In the genomic region with DNA sequence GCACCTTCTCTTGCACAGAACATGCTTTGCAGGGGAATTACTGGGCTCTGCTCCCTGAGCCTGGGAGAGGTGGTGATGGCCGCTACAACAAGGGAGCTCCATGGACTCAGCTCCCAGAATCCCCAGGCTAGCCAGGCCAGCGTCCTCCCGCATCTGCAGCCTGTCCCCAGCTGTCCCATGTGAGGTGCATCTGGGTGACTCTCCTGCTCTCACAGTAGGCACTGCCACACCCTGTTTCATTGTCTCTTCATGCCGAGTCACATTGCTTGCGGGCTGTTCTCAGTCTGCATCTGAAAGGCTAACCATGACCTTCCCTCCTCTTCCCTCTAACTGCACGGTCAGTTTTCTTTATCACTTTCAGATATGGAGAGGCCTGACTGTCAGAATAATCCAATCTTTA, we compare ENCODE assay signal across 14 mouse cellular contexts. TPM values are rescaled to one million over a fixed set of nuclear protein-coding genes. Genes with fewer than 3 reads are reported as not detected.
DNase-seq lines count a peak whose midpoint lies in the region; ATAC-seq and TF ChIP-seq lines count a peak whose summit lies in the region.
"Had no signal": no experiment of that assay in that cellular context is flagged by ENCODE, and none has a peak within 500 bp of the region (broad histone marks: within the 10 kb centered on the region; RNA-seq: fewer than 3 reads in every experiment).

No protein-coding gene starts in this region.

- no peak overlapping the region for H3K4me3 ChIP-seq in heart, embryonic 15.5 days
- no peak overlapping the region for H3K4me3 ChIP-seq in liver, embryonic 12.5 days
- H3K4me3 ChIP-seq in liver, embryonic 11.5 days (ENCODE audit: low read depth, low read length): no peak overlapping the region
- no peak overlapping the region for H3K4me3 ChIP-seq in hindbrain, embryonic 15.5 days
- H3K4me3 ChIP-seq in stomach, postnatal 0 days (ENCODE audit: low read depth, low read length): no peak overlapping the region

- no peaks in the 10 kb centered on the region for H3K36me3 ChIP-seq in heart, embryonic 15.5 days
- H3K36me3 ChIP-seq in liver, embryonic 12.5 days: no peaks in the 10 kb centered on the region
- H3K36me3 ChIP-seq in liver, embryonic 11.5 days (ENCODE audit: control insufficient read depth, insufficient read depth, low read length): no peaks in the 10 kb centered on the region
- no peaks in the 10 kb centered on the region for H3K36me3 ChIP-seq in hindbrain, embryonic 15.5 days
- H3K36me3 ChIP-seq in stomach, postnatal 0 days (ENCODE audit: control insufficient read depth, insufficient read depth, low read length): no peaks in the 10 kb centered on the region

- ATAC-seq in heart, embryonic 15.5 days (replicated peaks; ENCODE audit: insufficient number of reproducible peaks, insufficient read depth, low FRiP score, low read depth): no peak
- 0 out of 2 replicates have a peak, but pooled peaks have one; percentile 34 for ATAC-seq in liver, embryonic 12.5 days
- no peak for ATAC-seq in liver, embryonic 11.5 days (replicated peaks; ENCODE audit: low FRiP score)
- no peak for ATAC-seq in hindbrain, embryonic 15.5 days (ENCODE audit: low FRiP score, low read depth)
- 0 out of 2 replicates have a peak, but pooled peaks have one; percentile 13 for ATAC-seq in stomach, postnatal 0 days (ENCODE audit: low FRiP score, low TSS enrichment)

- H3K9me3 ChIP-seq in heart, embryonic 15.5 days (replicated peaks): no peaks in the 10 kb centered on the region
- H3K9me3 ChIP-seq in liver, embryonic 12.5 days (replicated peaks): no peaks in the 10 kb centered on the region
- H3K9me3 ChIP-seq in liver, embryonic 11.5 days (ENCODE audit: control insufficient read depth, low read length): no peaks in the 10 kb centered on the region
- H3K9me3 ChIP-seq in hindbrain, embryonic 15.5 days: no peaks in the 10 kb centered on the region
- no peaks in the 10 kb centered on the region for H3K9me3 ChIP-seq in stomach, postnatal 0 days (ENCODE audit: control insufficient read depth, low read length)

- no peak for TF ChIP-seq CTCF in stomach, postnatal 0 days (IDR thresholded peaks at IDR 0.05; ENCODE audit: low read depth)

- intact Hi-C loops in heart, postnatal 25 days (cut with DNase I): no loop called here

- peak overlapping the region; percentile 64 for H3K27ac ChIP-seq in heart, embryonic 15.5 days
- no peak overlapping the region for H3K27ac ChIP-seq in liver, embryonic 12.5 days
- no peak overlapping the region for H3K27ac ChIP-seq in liver, embryonic 11.5 days (ENCODE audit: low read depth, low read length)
- peak overlapping the region; percentile 22 for H3K27ac ChIP-seq in hindbrain, embryonic 15.5 days (replicated peaks)
- H3K27ac ChIP-seq in stomach, postnatal 0 days (replicated peaks): no peak overlapping the region
- H3K27ac ChIP-seq: kidney, postnatal 0 days; liver, embryonic 14.5 days had no signal

- 59% methylated on average over 6 of the region's 6 CpGs for WGBS in heart, embryonic 15.5 days
- 56% methylated on average over 6 of the region's 6 CpGs for WGBS in liver, embryonic 12.5 days (ENCODE audit: insufficient replicate concordance)
- WGBS in liver, embryonic 11.5 days: 59% methylated on average over 6 of the region's 6 CpGs
- 66% methylated on average over 6 of the region's 6 CpGs for WGBS in hindbrain, embryonic 15.5 days
- 64% methylated on average over 6 of the region's 6 CpGs for WGBS in stomach, postnatal 0 days

- H3K4me2 ChIP-seq in heart, embryonic 15.5 days: 0 out of 2 replicates have a peak overlapping the region, but pooled peaks have one; percentile 8
- H3K4me2 ChIP-seq in liver, embryonic 12.5 days: no peak overlapping the region
- H3K4me2 ChIP-seq in liver, embryonic 11.5 days: no peak overlapping the region
- H3K4me2 ChIP-seq in hindbrain, embryonic 15.5 days: no peak overlapping the region
- no peak overlapping the region for H3K4me2 ChIP-seq in stomach, postnatal 0 days (replicated peaks; ENCODE audit: low read depth)

- H3K9ac ChIP-seq in heart, embryonic 15.5 days: no peak overlapping the region
- H3K9ac ChIP-seq in liver, embryonic 12.5 days: no peak overlapping the region
- H3K9ac ChIP-seq in liver, embryonic 11.5 days (ENCODE audit: low read depth, low read length): no peak overlapping the region
- H3K9ac ChIP-seq in hindbrain, embryonic 15.5 days: no peak overlapping the region
- no peak overlapping the region for H3K9ac ChIP-seq in stomach, postnatal 0 days (ENCODE audit: low read length)
- H3K9ac ChIP-seq: liver, embryonic 14.5 days had no signal

- no peaks in the 10 kb centered on the region for H3K27me3 ChIP-seq in heart, embryonic 15.5 days
- H3K27me3 ChIP-seq in liver, embryonic 12.5 days (replicated peaks): peaks cover 15% of the 10 kb centered on the region; the same call in 1 of the 2 replicates
- peaks cover 5% of the 10 kb centered on the region; the same call in 1 of the 2 replicates for H3K27me3 ChIP-seq in liver, embryonic 11.5 days (replicated peaks; ENCODE audit: control insufficient read depth, insufficient read depth, low read length)
- no peaks in the 10 kb centered on the region for H3K27me3 ChIP-seq in hindbrain, embryonic 15.5 days
- H3K27me3 ChIP-seq in stomach, postnatal 0 days (ENCODE audit: control insufficient read depth, insufficient read depth, low read length): no peaks in the 10 kb centered on the region

- no peak for DNase-seq in heart, postnatal 25 days (ENCODE audit: low spot score)
- no peak for DNase-seq in liver, embryonic 11.5 days (ENCODE audit: low spot score)
- DNase-seq in stomach, postnatal 0 days (ENCODE audit: low spot score): no peak
- DNase-seq in natural killer cell, adult 2 months (ENCODE audit: low spot score in 2 of 2): no peak
- DNase-seq: cerebellum, adult 9-11 months; heart, postnatal 36 days; kidney, adult 11 months; retina, postnatal 1 day; thymus, adult 18-20 months had no signal

- no peak for TF ChIP-seq EP300 in stomach, postnatal 0 days (optimal IDR thresholded peaks at IDR 0.05)

- H3K4me1 ChIP-seq in heart, embryonic 15.5 days (replicated peaks): peaks cover 17% of the 10 kb centered on the region
- H3K4me1 ChIP-seq in liver, embryonic 12.5 days: peaks cover 29% of the 10 kb centered on the region
- peaks cover 20% of the 10 kb centered on the region for H3K4me1 ChIP-seq in liver, embryonic 11.5 days (replicated peaks; ENCODE audit: control insufficient read depth, insufficient read depth, low read length)
- H3K4me1 ChIP-seq in hindbrain, embryonic 15.5 days (replicated peaks): peaks cover 15% of the 10 kb centered on the region
- no peaks in the 10 kb centered on the region for H3K4me1 ChIP-seq in stomach, postnatal 0 days (replicated peaks; ENCODE audit: control insufficient read depth, insufficient read depth)

RNA-seq across cellular contexts. Expression of gene Zfp706, which starts 34.3 kb away (rescaled TPM):
- polyA plus RNA-seq in heart, embryonic 15.5 days (2015; fragmentation: Nextera tagmentation; extraction: Ambion mirVana): 379 and 460 TPM in 2 replicates
- 100 to 1,000 TPM; 201 to 234 TPM for total RNA-seq in heart, postnatal 25 days (2021)
- 301 and 318 TPM in 2 replicates for polyA plus RNA-seq in liver, embryonic 12.5 days (2016; fragmentation: Nextera tagmentation; extraction: Ambion mirVana)
- 419 and 426 TPM in 2 replicates for polyA plus RNA-seq in liver, embryonic 11.5 days (2014; fragmentation: Nextera tagmentation; extraction: Ambion mirVana)
- 407 and 424 TPM in 2 replicates for polyA plus RNA-seq in hindbrain, embryonic 15.5 days (2015; fragmentation: Nextera tagmentation; extraction: Ambion mirVana)
- 868 and 874 TPM in 2 replicates for polyA plus RNA-seq in stomach, postnatal 0 days (2015; fragmentation: Nextera tagmentation; extraction: Ambion mirVana)

Comparison
In these comparisons a context has a peak if more than half of its experiments do, and no peak if none do; other contexts are left out.
1. ATAC-seq: peak in liver, embryonic 12.5 days (single experiment) and stomach, postnatal 0 days (single experiment); none in heart, embryonic 15.5 days (single experiment), liver, embryonic 11.5 days (single experiment) and hindbrain, embryonic 15.5 days (single experiment).
2. H3K27ac ChIP-seq: peak in heart, embryonic 15.5 days (single experiment) and hindbrain, embryonic 15.5 days (single experiment); none in liver, embryonic 12.5 days (single experiment), liver, embryonic 11.5 days (single experiment) and stomach, postnatal 0 days (single experiment).